Mouse (Mus musculus) thymus, postnatal 36 days (tissue): Measurements from ENCODE around the gene Ube3b.

Source experiments
- DNase-seq, 2 experiments: peaks; one replicate each; pipeline ENCODE4 v3.0.0; 2022; ENCODE audit warnings: mixed read lengths in 2 of 2

Ube3b gene

GRCm38 (mm10) chr5:114380209-114381012 lies at the start of gene Ube3b, which contains the start of gene Kctd10:
Ube3b (plus strand) TSS chr5:114380607.
Kctd10 (minus strand) TSS chr5:114380508.
- peak; percentile 80 to 84 for DNase-seq

- DNase-seq, result no peak
Measured at GRCm38 (mm10) chr5:114342996-114343395, 37.4 kb upstream of the Ube3b start.

- DNase-seq, result no peak
Measured at GRCm38 (mm10) chr5:114343612-114344011, 36.8 kb upstream of the Ube3b start.

GRCm38 (mm10) chr5:114345538-114345937 lies 34.9 kb upstream of the Ube3b start:
- no peak for DNase-seq

- DNase-seq, result no peak
Measured at GRCm38 (mm10) chr5:114347005-114347404, 33.4 kb upstream of the Ube3b start.

- DNase-seq, result peak in 1 of 2 experiments; percentile 22
Measured at GRCm38 (mm10) chr5:114351490-114351889, 28.9 kb upstream of the Ube3b start.

- peak; percentile 80 to 81 for DNase-seq
Measured at GRCm38 (mm10) chr5:114356250-114356935, 24.0 kb upstream of the Ube3b start.

GRCm38 (mm10) chr5:114356936-114357751 lies 23.3 kb upstream of the Ube3b start:
- DNase-seq, result no peak

- DNase-seq, result no peak
Measured at GRCm38 (mm10) chr5:114358833-114359232, 21.6 kb upstream of the Ube3b start.

GRCm38 (mm10) chr5:114359586-114359985 lies 20.8 kb upstream of the Ube3b start:
- no peak for DNase-seq

- no peak for DNase-seq
Measured at GRCm38 (mm10) chr5:114360968-114361367, 19.4 kb upstream of the Ube3b start.

GRCm38 (mm10) chr5:114365043-114365752 lies 15.2 kb upstream of the Ube3b start:
- no peak for DNase-seq

- no peak for DNase-seq
Measured at GRCm38 (mm10) chr5:114368121-114368520, 12.3 kb upstream of the Ube3b start.

GRCm38 (mm10) chr5:114368803-114369496 lies 11.5 kb upstream of the Ube3b start:
- no peak for DNase-seq

GRCm38 (mm10) chr5:114369921-114370320 lies 10.5 kb upstream of the Ube3b start:
- DNase-seq, result no peak

- DNase-seq, result no peak
Measured at GRCm38 (mm10) chr5:114370371-114370776, 10.0 kb upstream of the Ube3b start.

- no peak for DNase-seq
Measured at GRCm38 (mm10) chr5:114371331-114371730, 9.1 kb upstream of the Ube3b start.

GRCm38 (mm10) chr5:114371731-114372473 lies 8.5 kb upstream of the Ube3b start:
- no peak for DNase-seq

- DNase-seq, result no peak
Measured at GRCm38 (mm10) chr5:114372565-114372964, 7.8 kb upstream of the Ube3b start.

GRCm38 (mm10) chr5:114373174-114373573 lies 7.2 kb upstream of the Ube3b start:
- no peak for DNase-seq

GRCm38 (mm10) chr5:114373581-114373980 lies 6.8 kb upstream of the Ube3b start:
- DNase-seq, result no peak
